Mouse (Mus musculus) frontal cortex, postnatal 10 days (tissue): ENCODE results near the gene Cdc5l.

Experiments
- DNase-seq, 2 experiments: peaks; one replicate each; pipeline ENCODE4 v3.0.0; 2022; ENCODE audit warnings: low spot score in 2 of 2, mixed read lengths in 1 of 2

Gene Cdc5l

GRCm38 (mm10) chr17:45364871-45365270 lies 68.7 kb downstream of the Cdc5l start:
- DNase-seq = no peak

GRCm38 (mm10) chr17:45360950-45361349 lies 72.6 kb downstream of the Cdc5l start:
- no peak for DNase-seq

- DNase-seq = no peak
These were observed 74.1 kb downstream of the Cdc5l start for GRCm38 (mm10) chr17:45359443-45359842.

GRCm38 (mm10) chr17:45356431-45356830 lies 77.1 kb downstream of the Cdc5l start:
- no peak for DNase-seq

- no peak for DNase-seq
These were observed 85.6 kb downstream of the Cdc5l start for GRCm38 (mm10) chr17:45347951-45348350.
